Mouse (Mus musculus) liver, embryonic 14.5 days (tissue): Measurements from ENCODE around the gene Ttn.

Experiments used
- CTCF ChIP-seq: IDR thresholded peaks from 2 replicates; pipeline ENCODE4 v1.5.1; 2016; ENCODE audit warnings: antibody characterized with exemption, low read depth, control low read depth
- EP300 ChIP-seq: IDR thresholded peaks from 2 replicates; pipeline ENCODE4 v1.6.1; 2016; ENCODE audit warnings: antibody characterized with exemption, low read depth

- TF ChIP-seq CTCF (no peak), EP300 (no peak)
Measured at GRCm38 (mm10) chr2:76693765-76694164, 288.6 kb downstream of the Ttn start.
